27 mouse cellular contexts compared by ENCODE assay signal in the genomic region with DNA sequence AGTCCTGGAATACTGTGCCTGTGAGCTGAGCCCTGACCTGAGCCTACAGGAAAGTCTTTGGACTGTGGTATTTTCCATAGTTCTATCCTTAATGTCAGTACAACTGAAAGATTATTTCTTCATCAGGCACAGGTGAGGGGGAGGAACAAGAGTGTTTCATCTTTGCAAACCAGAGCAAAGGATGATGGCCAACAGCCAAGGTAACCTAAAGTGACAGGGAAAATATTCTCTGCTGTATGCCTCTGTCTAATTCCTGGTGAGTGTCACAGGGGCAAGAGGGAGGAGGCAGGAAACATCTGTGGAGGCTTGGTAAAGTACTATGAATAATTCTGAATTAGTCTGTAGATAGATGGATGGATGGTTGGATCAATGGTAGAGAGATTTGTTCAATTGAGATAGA.
"Had no signal": no experiment of that assay in that cellular context is flagged by ENCODE, and none has a peak within 500 bp of the region (broad histone marks: within the 10 kb centered on the region; RNA-seq: fewer than 3 reads in every experiment).

No protein-coding gene starts in this region.

- H3K27ac ChIP-seq: heart, adult 2 months; heart, embryonic 13.5 days; heart, embryonic 15.5 days; hindbrain, embryonic 10.5 days; hindbrain, embryonic 12.5 days; hindbrain, embryonic 14.5 days; intestine, embryonic 15.5 days; layer of hippocampus, adult 2 months; left cerebral cortex, adult 2 months; limb, embryonic 10.5 days; limb, embryonic 12.5 days; liver, embryonic 12.5 days; liver, embryonic 14.5 days had no signal

- H3K36me3 ChIP-seq: heart, embryonic 13.5 days; heart, embryonic 15.5 days; hindbrain, embryonic 10.5 days; hindbrain, embryonic 12.5 days; intestine, embryonic 15.5 days; limb, embryonic 10.5 days; limb, embryonic 12.5 days; liver, embryonic 12.5 days had no signal

- H3K4me3 ChIP-seq: heart, adult 2 months; heart, embryonic 13.5 days; heart, embryonic 15.5 days; hindbrain, embryonic 10.5 days; hindbrain, embryonic 12.5 days; intestine, embryonic 15.5 days; layer of hippocampus, adult 2 months; left cerebral cortex, adult 2 months; limb, embryonic 10.5 days; limb, embryonic 12.5 days; liver, embryonic 12.5 days had no signal

- ATAC-seq: hindbrain, embryonic 16.5 days; inflammation-experienced regulatory T-cells, adult 6 months; intestine, embryonic 15.5 days; intestine, postnatal 0 days; liver, embryonic 12.5 days had no signal

- H3K9me3 ChIP-seq: heart, embryonic 13.5 days; heart, embryonic 15.5 days; hindbrain, embryonic 10.5 days; hindbrain, embryonic 12.5 days; intestine, embryonic 15.5 days; limb, embryonic 10.5 days; limb, embryonic 12.5 days; liver, embryonic 12.5 days had no signal

- H3K27me3 ChIP-seq: heart, embryonic 13.5 days; heart, embryonic 15.5 days; hindbrain, embryonic 12.5 days; intestine, embryonic 15.5 days; limb, embryonic 12.5 days; liver, embryonic 12.5 days had no signal

- H3K9ac ChIP-seq: heart, embryonic 13.5 days; heart, embryonic 15.5 days; hindbrain, embryonic 12.5 days; hindbrain, embryonic 14.5 days; intestine, embryonic 15.5 days; limb, embryonic 12.5 days; liver, embryonic 12.5 days; liver, embryonic 14.5 days had no signal

- H3K4me2 ChIP-seq: heart, embryonic 11.5 days; heart, embryonic 13.5 days; heart, embryonic 15.5 days; hindbrain, embryonic 12.5 days; hindbrain, embryonic 14.5 days; intestine, embryonic 15.5 days; limb, embryonic 12.5 days; liver, embryonic 12.5 days had no signal

- DNase-seq: gastrocnemius, postnatal 14 days; gastrocnemius, postnatal 36 days; heart, adult 2 months; heart, postnatal 14 days; heart, postnatal 4 days; kidney, adult 18-20 months; kidney, adult 9 months; kidney, postnatal 10 days; kidney, postnatal 25 days; kidney, postnatal 4 days; liver had no signal

- H3K4me1 ChIP-seq: heart, embryonic 13.5 days; heart, embryonic 15.5 days; hindbrain, embryonic 10.5 days; hindbrain, embryonic 12.5 days; intestine, embryonic 15.5 days; limb, embryonic 10.5 days; limb, embryonic 12.5 days; liver, embryonic 12.5 days had no signal
